Mouse (Mus musculus): ENCODE data around the gene Dennd2c.

The Dennd2c gene

GRCm38 (mm10) chr3:103102454-103103390, at the start of gene Dennd2c:
Gene Dennd2c, plus strand, starts transcription at chr3:103102604.
- peak; percentile 15 for DNase-seq

DNA sequence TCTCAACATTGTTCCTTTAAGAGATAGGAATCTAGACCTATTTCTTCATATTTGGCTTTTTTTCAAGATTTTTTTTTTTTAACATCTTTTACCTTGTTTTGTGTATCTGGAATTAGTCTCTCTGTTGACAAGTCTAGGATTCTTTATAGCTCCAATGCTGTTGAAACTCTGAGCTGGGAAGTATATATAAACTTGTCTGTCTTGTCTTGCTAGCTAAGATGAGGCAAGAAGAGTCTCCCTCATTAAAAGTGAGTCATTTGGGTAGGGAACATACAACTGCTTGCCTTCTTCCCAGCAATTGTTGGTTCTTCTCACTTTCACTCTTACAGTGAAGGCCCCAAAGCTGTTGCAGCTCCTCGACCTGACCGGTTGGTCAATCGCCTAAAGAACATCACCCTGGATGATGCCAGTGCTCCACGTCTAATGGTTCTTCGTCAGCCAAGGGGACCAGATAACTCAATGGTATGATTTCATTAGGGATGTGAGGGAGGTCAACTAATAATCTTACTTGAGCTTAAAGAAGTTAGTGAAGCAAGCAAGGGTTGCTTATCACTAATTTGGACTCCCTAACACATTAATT, 46.3 kb upstream of the Dennd2c start:
- DNase-seq = no peak

- DNase-seq = no peak
Observed at GRCm38 (mm10) chr3:103057752-103058151, 44.7 kb upstream of the Dennd2c start.

DNA sequence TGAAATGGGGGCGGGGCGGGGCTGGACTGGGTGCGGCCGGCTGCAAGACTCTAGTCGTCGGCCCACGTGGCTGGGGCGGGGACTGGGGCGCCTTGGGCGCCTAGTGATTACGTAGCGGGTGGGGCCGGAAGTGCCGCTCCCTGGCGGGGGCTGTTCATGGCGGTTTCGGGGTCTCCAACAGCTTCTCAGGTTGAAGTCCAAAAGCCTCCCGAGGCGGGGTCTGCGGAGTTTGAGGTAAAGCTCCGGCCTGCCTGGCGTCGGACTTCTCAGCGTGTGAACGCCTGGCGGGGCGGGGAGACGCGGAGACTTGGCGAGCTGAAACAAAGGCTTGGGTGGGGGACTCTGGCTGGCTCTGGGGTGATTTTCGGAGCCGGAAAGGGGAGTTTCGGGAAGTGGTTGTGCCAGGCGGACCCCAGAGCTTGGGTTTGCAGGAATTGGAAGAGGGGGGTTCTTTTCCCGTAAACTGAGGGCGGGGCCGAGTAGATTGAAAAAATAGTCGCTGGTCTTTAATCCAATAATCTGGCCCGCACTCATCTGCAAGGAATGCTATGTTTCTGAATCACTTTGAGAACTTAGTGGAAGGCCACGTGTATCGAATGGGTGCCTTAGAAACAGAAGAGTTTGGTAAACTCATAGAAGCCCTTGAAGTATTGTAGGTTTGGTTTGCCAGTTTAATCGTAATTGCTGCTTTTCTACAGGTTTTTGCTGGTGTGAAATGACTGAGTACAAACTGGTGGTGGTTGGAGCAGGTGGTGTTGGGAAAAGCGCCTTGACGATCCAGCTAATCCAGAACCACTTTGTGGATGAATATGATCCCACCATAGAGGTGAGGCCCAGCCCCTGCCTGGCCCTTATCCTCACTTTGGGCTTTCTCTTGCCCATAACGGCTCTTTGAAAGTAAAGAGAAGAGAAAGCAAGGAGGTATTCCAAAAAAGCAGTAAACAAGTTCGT, 43.9 kb upstream of the Dennd2c start, which contains the start of gene Nras:
TSS of gene Nras (plus strand) at position 79 of the 951 bp plus-strand sequence.
- peak; percentile 78 for DNase-seq

DNA sequence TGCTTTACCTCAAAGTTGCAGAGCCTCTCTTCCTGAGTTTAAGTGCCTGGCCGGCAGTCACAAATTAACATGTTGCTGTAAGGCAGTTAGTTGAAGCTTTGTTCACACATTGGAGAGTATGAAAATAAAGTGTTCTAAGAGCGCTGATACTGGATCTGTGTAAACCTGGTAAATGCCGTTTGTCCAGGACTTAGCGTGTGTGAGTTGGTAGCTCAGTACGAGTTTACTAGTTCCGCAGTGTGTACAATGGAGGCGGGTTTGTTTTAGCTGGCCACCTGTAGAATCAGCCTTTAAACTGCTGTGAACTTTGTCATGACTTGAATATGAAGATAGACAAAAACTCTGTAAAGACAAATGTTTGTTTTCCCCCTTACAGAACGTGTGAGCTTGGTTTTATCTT, 35.5 kb upstream of the Dennd2c start:
- DNase-seq = no peak

GRCm38 (mm10) chr3:103068971-103069370, 33.4 kb upstream of the Dennd2c start:
- no peak for DNase-seq

DNA sequence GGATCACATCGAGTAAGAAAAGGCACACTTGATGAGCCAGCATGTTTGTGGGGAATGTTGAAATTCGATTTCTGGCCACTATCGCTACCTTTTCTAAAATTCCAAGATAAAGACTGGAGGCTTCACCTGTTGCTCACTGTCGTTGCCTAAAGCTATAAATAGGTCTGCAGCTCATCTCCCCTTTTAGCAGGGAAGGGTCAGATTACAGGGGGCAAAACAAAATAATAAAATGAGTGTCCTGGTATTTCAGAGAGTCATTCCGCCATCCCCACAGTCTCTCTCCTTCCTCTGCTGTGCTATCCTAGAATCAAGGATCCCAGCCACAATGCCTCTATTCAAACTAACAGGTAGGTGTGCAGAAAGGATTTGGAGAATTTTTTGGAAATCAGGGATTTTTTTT, 28.6 kb upstream of the Dennd2c start, which contains the start of gene Ampd1:
TSS of gene Ampd1 (plus strand) at position 244 of the 400 bp plus-strand sequence.
- no peak for DNase-seq

DNA sequence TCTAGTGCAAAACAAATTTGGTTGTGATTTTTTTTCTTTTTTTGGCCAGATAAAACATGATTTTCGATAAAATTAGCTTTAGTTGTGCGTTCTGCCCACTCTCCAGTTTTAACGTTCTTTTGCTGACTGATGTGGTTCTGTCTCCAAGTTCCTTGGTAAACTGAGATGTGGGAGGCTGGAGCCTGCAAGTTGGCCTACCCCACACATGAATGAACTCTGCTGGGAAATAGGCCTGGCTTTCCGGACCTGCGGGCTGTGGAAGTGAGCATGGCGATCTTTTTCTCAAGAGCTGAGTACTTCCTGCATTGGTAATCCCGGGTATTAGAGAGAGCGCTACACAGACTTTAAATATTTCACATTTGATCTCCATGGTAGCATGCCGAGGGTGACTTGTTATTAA, 26.5 kb upstream of the Dennd2c start:
- DNase-seq = no peak

GRCm38 (mm10) chr3:103076476-103076875, 25.9 kb upstream of the Dennd2c start:
- DNase-seq = no peak

DNA sequence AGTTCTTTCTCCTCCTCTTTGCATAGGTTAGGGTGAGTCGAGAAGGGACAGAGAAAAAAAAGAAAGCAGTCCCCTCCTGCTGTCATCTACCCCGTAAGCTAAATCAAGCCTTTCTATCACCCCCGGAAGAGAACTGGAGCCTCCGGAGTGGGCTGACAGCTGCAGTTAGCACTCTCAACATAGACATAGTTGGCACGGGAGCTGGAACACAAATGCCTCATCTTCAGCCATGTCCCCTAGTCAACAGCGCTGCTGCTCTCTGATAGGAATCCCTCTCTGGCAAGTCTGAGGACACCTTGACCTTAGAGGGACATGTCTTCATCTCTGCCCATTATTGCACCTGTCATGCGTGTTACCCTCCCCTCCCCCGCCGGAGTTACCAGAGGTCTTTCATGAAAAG, 23.1 kb upstream of the Dennd2c start:
- DNase-seq = no peak

- DNase-seq = no peak
Observed at GRCm38 (mm10) chr3:103081051-103081450, 21.4 kb upstream of the Dennd2c start.

- no peak for DNase-seq
Observed at GRCm38 (mm10) chr3:103081861-103082453, 20.4 kb upstream of the Dennd2c start.

GRCm38 (mm10) chr3:103082761-103083160, 19.6 kb upstream of the Dennd2c start:
- no peak for DNase-seq

DNA sequence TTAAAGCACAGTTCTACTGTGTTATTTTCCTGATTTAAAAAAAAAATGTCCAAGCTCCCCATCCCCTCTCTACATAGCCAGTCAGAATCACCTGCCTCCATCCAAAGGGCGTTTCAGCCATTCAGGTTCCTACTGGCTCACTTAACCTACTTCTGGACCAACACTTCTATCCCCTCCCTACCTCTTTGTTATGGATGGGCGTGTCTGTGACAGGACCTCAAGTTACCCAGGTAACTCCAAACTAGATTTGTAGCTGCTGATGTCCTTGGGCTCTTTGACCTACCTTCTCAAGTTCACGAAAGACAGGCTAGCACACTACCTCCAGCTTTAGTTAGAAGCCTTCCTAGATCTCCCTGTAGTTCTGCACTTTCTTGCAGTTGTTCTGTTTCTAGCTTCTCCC, 16.4 kb upstream of the Dennd2c start:
- DNase-seq = no peak

GRCm38 (mm10) chr3:103091753-103092152, 10.7 kb upstream of the Dennd2c start:
- no peak for DNase-seq

- no peak for DNase-seq
Observed at GRCm38 (mm10) chr3:103098662-103099061, 3.7 kb upstream of the Dennd2c start.

DNA sequence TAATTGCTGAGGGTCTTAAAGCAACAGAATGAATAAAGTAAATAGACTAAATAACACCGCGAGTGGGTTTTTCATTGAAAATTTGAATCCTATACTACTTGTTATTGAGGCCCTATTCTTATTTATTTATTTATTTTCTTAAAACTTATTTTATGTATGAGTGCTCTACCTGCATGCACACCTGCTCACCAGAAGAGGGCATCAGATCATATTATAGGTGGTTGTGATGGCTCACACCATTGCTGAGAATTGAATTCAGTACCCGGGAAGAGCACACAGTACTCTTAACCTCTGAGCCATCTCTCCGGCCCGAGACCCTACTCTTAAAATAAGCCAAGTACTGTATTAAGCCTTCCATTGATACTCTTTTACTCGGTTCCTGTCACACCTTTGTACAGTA, 2.7 kb upstream of the Dennd2c start:
- DNase-seq = no peak

DNA sequence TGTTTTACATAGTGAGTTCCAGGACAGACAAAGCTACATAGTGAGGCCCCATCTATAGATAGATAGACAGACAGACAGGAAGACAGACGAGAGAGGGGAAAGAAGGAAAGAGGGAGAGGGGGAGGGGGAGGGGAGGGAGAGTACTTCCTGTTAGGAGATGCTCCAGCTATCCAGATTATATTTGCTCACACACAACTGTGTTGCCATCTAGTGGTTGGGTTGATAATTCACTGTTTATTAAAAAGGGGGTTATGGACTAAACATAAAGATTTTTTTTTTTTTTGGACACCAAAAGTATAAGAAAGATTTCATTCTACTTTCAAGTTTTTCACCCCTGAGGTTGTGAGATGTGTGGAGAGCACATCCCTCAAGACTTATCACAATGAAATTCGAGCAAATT, 1.7 kb upstream of the Dennd2c start:
- DNase-seq = no peak

- DNase-seq = no peak
Observed at GRCm38 (mm10) chr3:103101194-103101593, 1.2 kb upstream of the Dennd2c start.

DNA sequence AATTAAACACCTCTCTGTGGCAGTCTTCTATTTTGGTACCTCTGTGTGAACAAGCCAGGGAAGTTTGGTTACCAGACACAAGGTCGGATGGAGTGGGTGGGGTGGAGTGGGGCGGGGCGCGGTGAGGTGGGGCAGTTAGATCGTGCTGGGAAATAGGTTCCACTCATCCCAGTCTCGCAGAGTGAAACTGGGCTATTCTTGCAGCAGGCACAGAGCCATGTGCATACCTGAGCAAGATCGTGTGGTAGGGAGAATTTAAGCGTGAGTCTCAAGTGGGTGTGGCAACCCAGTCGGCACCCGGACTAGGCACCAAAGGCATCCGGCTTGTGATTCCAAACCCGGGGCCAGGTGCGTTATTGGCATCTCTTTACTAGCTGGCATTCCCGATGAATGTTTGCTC, 495 bp upstream of the Dennd2c start:
- DNase-seq = no peak

- no peak for DNase-seq
Observed at GRCm38 (mm10) chr3:103107565-103108240, 5.3 kb downstream of the Dennd2c start.

- DNase-seq = no peak
Observed at GRCm38 (mm10) chr3:103112216-103112615, 9.8 kb downstream of the Dennd2c start.

Data from cerebellum, adult 9-10 months (tissue).